Mouse (Mus musculus) midbrain, embryonic 15.5 days (tissue): ENCODE results near the gene Grm2. TPM values are rescaled to one million over a fixed set of nuclear protein-coding genes. Genes with fewer than 3 reads are reported as not detected.
"Not testable (repeated sequence)": the region's sequence is repeated elsewhere in the genome, so short reads cannot be mapped to it uniquely, and the experiment has no call there.

Source experiments
- ATAC-seq: fragments of 200-750 bp; cut with Nextera tagmentation; replicated peaks from 2 replicates; pipeline ENCODE4 v1.8.0; 2017; ENCODE audit warnings: moderate TSS enrichment
- H3K27ac ChIP-seq: fragments of 300-500 bp; sonication (generic); 2 replicates; pipeline ENCODE4 v1.5.1; 2015; ENCODE audit warnings: mild to moderate bottlenecking, inconsistent platforms
- H3K27me3 ChIP-seq: fragments of 300-500 bp; sonication (generic); replicated peaks from 2 replicates; pipeline ENCODE4 v1.6.1; 2015; ENCODE audit warnings: inconsistent platforms
- H3K36me3 ChIP-seq: fragments of 300-500 bp; sonication (generic); replicated peaks from 2 replicates; pipeline ENCODE4 v1.6.1; 2015; ENCODE audit warnings: inconsistent platforms
- H3K4me1 ChIP-seq: fragments of 300-500 bp; sonication (generic); 2 replicates; pipeline ENCODE4 v1.6.1; 2015; ENCODE audit warnings: inconsistent platforms
- H3K4me2 ChIP-seq: fragments of 300-500 bp; sonication (generic); 2 replicates; pipeline ENCODE4 v1.6.1; 2015; ENCODE audit warnings: inconsistent platforms, mild to moderate bottlenecking, moderate library complexity
- H3K4me3 ChIP-seq: fragments of 300-500 bp; sonication (generic); 2 replicates; pipeline ENCODE4 v1.5.1; 2015; ENCODE audit warnings: mild to moderate bottlenecking, inconsistent platforms
- H3K9ac ChIP-seq: fragments of 300-500 bp; sonication (generic); 2 replicates; pipeline ENCODE4 v1.6.1; 2015; ENCODE audit warnings: mild to moderate bottlenecking, inconsistent platforms
- H3K9me3 ChIP-seq: fragments of 300-500 bp; sonication (generic); 2 replicates; pipeline ENCODE4 v1.6.1; 2016; ENCODE audit warnings: inconsistent platforms
- WGBS: fragments of 180-500 bp; shearing (Covaris S2); methylation state at CpG from one replicate; pipeline ENCODE4 v1.1.7; 2015; ENCODE audit warnings: mixed read lengths; 5-methylcytosine and 5-hydroxymethylcytosine counted together
- polyA plus RNA-seq: library from polyadenylated mRNA; unstranded; fragments of >200 nt; fragmentation: Nextera tagmentation; extraction: Ambion mirVana; gene quantifications from 2 replicates; pipeline ENCODE4 v1.2.1, GENCODE M21; 2015

The Grm2 gene
- polyA plus RNA-seq, 1 experiment from 2014 or later, result 19.3 TPM

GRCm38 (mm10) chr9:106600546-106600945 lies 55.3 kb downstream of the Grm2 start:
- ATAC-seq, result no peak
- no peaks in the 10 kb centered on the region for H3K27me3 ChIP-seq
- 24% methylated on average over 8 of the region's 8 CpGs for WGBS

GRCm38 (mm10) chr9:106598466-106598865 lies 57.4 kb downstream of the Grm2 start:
- Histone ChIP-seq H3K4me2 (no peak overlapping the region), H3K9me3 (no peaks in the 10 kb centered on the region), H3K36me3 (no peaks in the 10 kb centered on the region), H3K4me1 (no peaks in the 10 kb centered on the region), H3K4me3 (no peak overlapping the region), H3K27ac (no peak overlapping the region), H3K9ac (no peak overlapping the region), H3K27me3 (no peaks in the 10 kb centered on the region)
- ATAC-seq, result no peak
- WGBS, result 45% methylated on average over 7 of the region's 7 CpGs

More at GRCm38 (mm10) chr9:106600546-106600945, 55.3 kb downstream of the Grm2 start:
- no peak overlapping the region for H3K27ac ChIP-seq
- H3K4me3 ChIP-seq, result no peak overlapping the region
- H3K9ac ChIP-seq, result no peak overlapping the region
- no peaks in the 10 kb centered on the region for H3K36me3 ChIP-seq
- no peak overlapping the region for H3K4me2 ChIP-seq
- no peaks in the 10 kb centered on the region for H3K4me1 ChIP-seq
- H3K9me3 ChIP-seq, result no peaks in the 10 kb centered on the region

- no peaks in the 10 kb centered on the region for H3K9me3 ChIP-seq
- no peak overlapping the region for H3K9ac ChIP-seq
- H3K4me3 ChIP-seq, result no peak overlapping the region
- no peaks in the 10 kb centered on the region for H3K4me1 ChIP-seq
- no peaks in the 10 kb centered on the region for H3K36me3 ChIP-seq
- no peak overlapping the region for H3K27ac ChIP-seq
- H3K27me3 ChIP-seq, result no peaks in the 10 kb centered on the region
- 69% methylated on average over 7 of the region's 7 CpGs for WGBS
- ATAC-seq, result no peak
- H3K4me2 ChIP-seq, result no peak overlapping the region
Observed at GRCm38 (mm10) chr9:106595836-106596235, 60.0 kb downstream of the Grm2 start.

- H3K27ac ChIP-seq, ATAC-seq, H3K36me3 ChIP-seq, H3K4me3 ChIP-seq, H3K4me2 ChIP-seq, H3K27me3 ChIP-seq, H3K9me3 ChIP-seq, H3K9ac ChIP-seq, H3K4me1 ChIP-seq: not testable (repeated sequence)
- whole genome bisulfite sequencing, result 14% methylated on average over 4 of the region's 4 CpGs
Observed at GRCm38 (mm10) chr9:106595402-106595801, 60.5 kb downstream of the Grm2 start.

Other genes starting within 250 kb of the Grm2 start
- 553 and 554 TPM in 2 replicates for gene Rpl29, start 226.6 kb downstream of the Grm2 start, polyA plus RNA-seq
- 20.7 TPM in 2 replicates for gene Acy1, start 217.8 kb downstream of the Grm2 start, polyA plus RNA-seq
- 8.9 and 11.0 TPM in 2 replicates for gene Abhd14b, start 208.6 kb downstream of the Grm2 start, polyA plus RNA-seq
- 71.2 and 71.3 TPM in 2 replicates for gene Abhd14a, start 208.4 kb downstream of the Grm2 start, polyA plus RNA-seq
- gene Pcbp4, start 202.8 kb downstream of the Grm2 start, polyA plus RNA-seq, result 295 and 310 TPM in 2 replicates
- 1.2 and 1.4 TPM in 2 replicates for gene Gpr62, start 190.1 kb downstream of the Grm2 start, polyA plus RNA-seq
- 51.2 and 52.3 TPM in 2 replicates for gene Rrp9, start 180.1 kb downstream of the Grm2 start, polyA plus RNA-seq
- gene Parp3, start 179.1 kb downstream of the Grm2 start, polyA plus RNA-seq, result 1.4 and 1.5 TPM in 2 replicates
- gene Iqcf1, start 156.1 kb downstream of the Grm2 start, polyA plus RNA-seq, result not detected in 2 replicates
- gene Iqcf5, start 141.5 kb downstream of the Grm2 start, polyA plus RNA-seq, result not detected in 2 replicates
- gene Iqcf3, start 94.5 kb downstream of the Grm2 start, polyA plus RNA-seq, result not detected in 2 replicates
- not detected in 2 replicates for gene Iqcf4, start 85.1 kb downstream of the Grm2 start, polyA plus RNA-seq
- not detected in 2 replicates for gene Iqcf6, start 29.5 kb downstream of the Grm2 start, polyA plus RNA-seq
- gene Tex264, start 29.8 kb upstream of the Grm2 start, polyA plus RNA-seq, result 63.2 and 67.7 TPM in 2 replicates
- 8.1 and 9.0 TPM in 2 replicates for gene Rad54l2, start 133.1 kb upstream of the Grm2 start, polyA plus RNA-seq
- 20.2 and 20.9 TPM in 2 replicates for gene Dcaf1, start 165.8 kb upstream of the Grm2 start, polyA plus RNA-seq
- 17.1 and 21.8 TPM in 2 replicates for gene Rbm15b, start 231.3 kb upstream of the Grm2 start, polyA plus RNA-seq
- gene Manf, start 235.9 kb upstream of the Grm2 start, polyA plus RNA-seq, result 168 TPM in 2 replicates